Comparison of ENCODE assay signal across 26 mouse cellular contexts in genomic region chr16:10911061-10911460, GRCm38 (mm10).
"Had no signal": no experiment of that assay in that cellular context is flagged by ENCODE, and none has a peak within 500 bp of the region (broad histone marks: within the 10 kb centered on the region; RNA-seq: fewer than 3 reads in every experiment).

No protein-coding gene starts in this region.

- H3K9ac ChIP-seq: embryonic facial prominence, embryonic 12.5 days; embryonic facial prominence, embryonic 13.5 days; embryonic facial prominence, embryonic 15.5 days; forebrain, embryonic 12.5 days; forebrain, embryonic 13.5 days; forebrain, embryonic 15.5 days; forebrain, postnatal 0 days; heart, embryonic 12.5 days; heart, embryonic 13.5 days had no signal

- H3K4me1 ChIP-seq: embryonic facial prominence, embryonic 12.5 days; forebrain, embryonic 10.5 days; forebrain, embryonic 12.5 days; forebrain, embryonic 13.5 days; forebrain, embryonic 15.5 days had no signal

- H3K36me3 ChIP-seq: embryonic facial prominence, embryonic 10.5 days; embryonic facial prominence, embryonic 12.5 days; embryonic facial prominence, embryonic 13.5 days; embryonic facial prominence, embryonic 15.5 days; forebrain, embryonic 10.5 days; forebrain, embryonic 12.5 days; forebrain, embryonic 15.5 days; heart, embryonic 12.5 days; heart, embryonic 13.5 days had no signal

- H3K27me3 ChIP-seq: embryonic facial prominence, embryonic 12.5 days; embryonic facial prominence, embryonic 13.5 days; embryonic facial prominence, embryonic 15.5 days; forebrain, embryonic 12.5 days; forebrain, embryonic 13.5 days; forebrain, embryonic 15.5 days; heart, embryonic 12.5 days; heart, embryonic 13.5 days had no signal

- H3K4me3 ChIP-seq: embryonic facial prominence, embryonic 10.5 days; embryonic facial prominence, embryonic 12.5 days; embryonic facial prominence, embryonic 13.5 days; embryonic facial prominence, embryonic 15.5 days; erythroblast, embryonic 14.5 days; forebrain, embryonic 10.5 days; forebrain, embryonic 12.5 days; forebrain, embryonic 13.5 days; forebrain, embryonic 15.5 days; gastrocnemius, adult 2 months; heart, adult 2 months; heart, embryonic 12.5 days; heart, embryonic 13.5 days had no signal

- H3K9me3 ChIP-seq: embryonic facial prominence, embryonic 10.5 days; embryonic facial prominence, embryonic 12.5 days; embryonic facial prominence, embryonic 13.5 days; embryonic facial prominence, embryonic 15.5 days; forebrain, embryonic 10.5 days; forebrain, embryonic 12.5 days; forebrain, embryonic 13.5 days; forebrain, embryonic 15.5 days; heart, embryonic 12.5 days; heart, embryonic 13.5 days had no signal

- H3K4me2 ChIP-seq: embryonic facial prominence, embryonic 12.5 days; embryonic facial prominence, embryonic 13.5 days; embryonic facial prominence, embryonic 15.5 days; forebrain, embryonic 12.5 days; forebrain, embryonic 13.5 days; forebrain, embryonic 15.5 days; heart, embryonic 12.5 days; heart, embryonic 13.5 days had no signal

- H3K27ac ChIP-seq: embryonic facial prominence, embryonic 10.5 days; embryonic facial prominence, embryonic 12.5 days; embryonic facial prominence, embryonic 13.5 days; embryonic facial prominence, embryonic 15.5 days; forebrain, embryonic 10.5 days; forebrain, embryonic 12.5 days; forebrain, embryonic 13.5 days; forebrain, embryonic 15.5 days; gastrocnemius, adult 2 months; heart, adult 2 months; heart, embryonic 13.5 days had no signal

- ATAC-seq: forebrain, embryonic 13.5 days; forebrain, embryonic 14.5 days; forebrain, embryonic 15.5 days; forebrain, embryonic 16.5 days; forebrain, postnatal 0 days had no signal

- DNase-seq: cerebellum, postnatal 14 days; cerebellum, postnatal 25 days; cerebellum, postnatal 36 days; embryo, embryonic 11 days; forebrain, postnatal 0 days; gastrocnemius, adult 2 months; gastrocnemius, postnatal 10 days; gastrocnemius, postnatal 14 days; gastrocnemius, postnatal 25 days; gastrocnemius, postnatal 36 days; heart, adult 11 months; heart, adult 18-20 months; heart, adult 2 months had no signal
